Mouse (Mus musculus): ENCODE measurements around the gene Them7. TPM values are rescaled to one million over a fixed set of nuclear protein-coding genes. Genes with fewer than 3 reads are reported as not detected.

Them7 gene
- total RNA-seq, 1 experiment from 2014 or later: not detected

Other genes starting within 250 kb of the Them7 start
- 154 to 209 TPM (median 184 TPM) in 3 replicates for gene Eif3m, start 207.2 kb upstream of the Them7 start, total RNA-seq (2017)
- gene Gm11060, start 132.3 kb upstream of the Them7 start, total RNA-seq (2017): not detected in 3 replicates
- 0.53 TPM in 1 of 3 replicates, not detected in the others for gene Wt1, start 97.8 kb upstream of the Them7 start, total RNA-seq (2017)
- 18.5 to 41.4 TPM (median 19.1 TPM) in 3 replicates for gene Rcn1, start 175.0 kb downstream of the Them7 start, total RNA-seq (2017)

All from monocyte, adult 5-6 weeks (primary cell).